Mouse (Mus musculus) hindbrain, embryonic 15.5 days (tissue): Measurements from ENCODE around the gene Rhbdl1. TPM values are rescaled to one million over a fixed set of nuclear protein-coding genes. Genes with fewer than 3 reads are reported as not detected.

ENCODE experiments used
- ATAC-seq: fragments of 200-750 bp; cut with Nextera tagmentation; 2 replicates; pipeline ENCODE4 v1.8.0; 2017; ENCODE audit warnings: low read depth, moderate number of reproducible peaks, moderate TSS enrichment; ENCODE audit not compliant: low FRiP score
- H3K27ac ChIP-seq: fragments of 300-500 bp; sonication (generic); replicated peaks from 2 replicates; pipeline ENCODE4 v1.5.1; 2015; ENCODE audit warnings: mild to moderate bottlenecking, inconsistent platforms
- H3K27me3 ChIP-seq: fragments of 300-500 bp; sonication (generic); 2 replicates; pipeline ENCODE4 v1.6.1; 2015; ENCODE audit warnings: control low read depth, inconsistent platforms
- H3K36me3 ChIP-seq: fragments of 300-500 bp; sonication (generic); 2 replicates; pipeline ENCODE4 v1.6.1; 2015; ENCODE audit warnings: control low read depth, inconsistent platforms
- H3K4me1 ChIP-seq: fragments of 300-500 bp; sonication (generic); replicated peaks from 2 replicates; pipeline ENCODE4 v1.6.1; 2015; ENCODE audit warnings: control low read depth, inconsistent platforms
- H3K4me2 ChIP-seq: fragments of 300-500 bp; sonication (generic); 2 replicates; pipeline ENCODE4 v1.6.1; 2015; ENCODE audit warnings: moderate library complexity, mild to moderate bottlenecking, inconsistent platforms
- H3K4me3 ChIP-seq: fragments of 300-500 bp; sonication (generic); 2 replicates; pipeline ENCODE4 v1.5.1; 2015; ENCODE audit warnings: mild to moderate bottlenecking, inconsistent platforms
- H3K9ac ChIP-seq: fragments of 300-500 bp; sonication (generic); 2 replicates; pipeline ENCODE4 v1.6.1; 2015; ENCODE audit warnings: inconsistent platforms
- H3K9me3 ChIP-seq: fragments of 300-500 bp; sonication (generic); 2 replicates; pipeline ENCODE4 v1.6.1; 2016; ENCODE audit warnings: control low read depth, inconsistent platforms
- WGBS: fragments of 180-500 bp; shearing (Covaris S2); methylation state at CpG from one replicate; pipeline ENCODE4 v1.1.7; 2015; 5-methylcytosine and 5-hydroxymethylcytosine counted together
- polyA plus RNA-seq: library from polyadenylated mRNA; unstranded; fragments of >200 nt; fragmentation: Nextera tagmentation; extraction: Ambion mirVana; gene quantifications from 2 replicates; pipeline ENCODE4 v1.2.1, GENCODE M21; 2015

Rhbdl1 gene
- polyA plus RNA-seq, 1 experiment from 2014 or later, result 56.8 TPM

DNA sequence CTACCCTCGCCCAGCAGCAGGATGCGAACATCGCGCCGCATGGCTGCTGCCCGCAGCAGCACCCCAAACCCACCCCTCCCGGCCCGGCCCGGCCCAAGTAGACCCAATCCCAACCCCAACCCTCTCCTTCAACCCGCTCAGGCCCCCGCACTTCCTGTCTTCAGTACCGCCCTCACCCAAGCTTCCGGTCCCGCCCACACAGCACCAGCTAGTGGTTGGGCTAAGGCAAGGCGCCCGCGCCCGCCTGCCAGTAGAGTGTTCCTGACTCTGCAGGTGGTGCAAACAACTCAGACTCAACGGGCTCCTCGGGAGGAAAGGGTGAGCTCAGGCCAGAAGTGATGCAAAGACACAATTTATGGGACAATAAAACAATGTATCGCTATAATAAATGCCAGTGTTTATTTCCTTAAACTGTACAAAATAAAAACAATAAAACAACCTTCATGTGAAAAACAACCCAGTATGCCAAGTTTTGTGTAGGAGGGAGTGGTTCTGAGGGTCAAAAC lies 7.4 kb upstream of the Rhbdl1 start, which contains the start of gene Rhot2:
Gene Rhot2, minus strand, starts transcription at position 456 of the 506 bp plus-strand sequence.
- Histone ChIP-seq H3K4me2 (peak within 1 kb of the TSS; percentile 93), H3K27ac (peak within 1 kb of the TSS; percentile 69), H3K4me1 (peaks cover 19% of the 10 kb centered on the region), H3K9ac (peak within 1 kb of the TSS; percentile 71), H3K27me3 (no peaks in the 10 kb centered on the region), H3K4me3 (peak within 1 kb of the TSS; percentile 95), H3K36me3 (peaks cover 40% of the 10 kb centered on the region), H3K9me3 (no peaks in the 10 kb centered on the region)
- ATAC-seq, result peak; percentile 88
- 1% methylated on average over 21 of the region's 21 CpGs for WGBS

DNA sequence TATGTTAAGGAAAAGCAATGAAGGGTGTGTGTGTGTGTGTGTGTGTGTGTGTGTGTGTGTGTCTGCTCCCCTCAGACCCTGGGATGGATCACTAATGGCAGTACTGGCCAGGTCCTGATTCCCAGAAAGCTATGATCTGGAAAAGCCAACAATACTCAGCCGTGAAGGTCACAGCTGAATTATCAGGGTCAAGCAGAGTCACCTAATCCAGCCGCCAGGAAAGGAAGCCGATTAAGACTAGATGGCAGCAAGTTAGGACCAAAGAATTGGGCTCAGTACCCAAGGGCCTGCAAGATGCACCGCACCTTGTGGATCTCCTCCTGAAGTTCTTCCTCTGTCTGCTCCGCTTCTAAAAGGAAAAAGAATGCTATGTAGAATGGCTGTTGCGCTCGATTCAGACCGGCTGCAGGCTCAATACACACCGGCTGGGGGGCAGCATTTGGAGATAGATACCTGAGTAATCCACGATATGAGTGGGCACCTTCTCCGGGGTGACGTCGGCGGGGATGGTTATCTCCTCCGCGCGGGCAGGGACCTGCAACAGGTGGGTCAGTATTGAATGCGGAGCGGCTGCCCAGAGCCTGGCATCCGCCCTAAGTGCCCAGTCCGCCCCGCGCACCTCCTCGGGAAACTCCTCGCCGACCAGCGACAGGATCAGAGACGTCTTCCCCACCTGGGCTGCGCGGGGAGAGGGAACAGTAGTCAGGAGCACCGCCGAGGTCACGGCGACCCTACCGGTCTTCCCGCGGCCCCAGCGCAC lies 6.7 kb upstream of the Rhbdl1 start:
- peak overlapping the region; percentile 71 for H3K9ac ChIP-seq
- WGBS, result 3% methylated on average over 37 of the region's 38 CpGs
- no peaks in the 10 kb centered on the region for H3K9me3 ChIP-seq
- H3K4me1 ChIP-seq, result peaks cover 19% of the 10 kb centered on the region
- peak overlapping the region; percentile 69 for H3K27ac ChIP-seq
- peak overlapping the region; percentile 93 for H3K4me2 ChIP-seq
- H3K36me3 ChIP-seq, result peaks cover 46% of the 10 kb centered on the region
- no peaks in the 10 kb centered on the region for H3K27me3 ChIP-seq
- peak; percentile 52 for ATAC-seq
- peak overlapping the region; percentile 95 for H3K4me3 ChIP-seq

DNA sequence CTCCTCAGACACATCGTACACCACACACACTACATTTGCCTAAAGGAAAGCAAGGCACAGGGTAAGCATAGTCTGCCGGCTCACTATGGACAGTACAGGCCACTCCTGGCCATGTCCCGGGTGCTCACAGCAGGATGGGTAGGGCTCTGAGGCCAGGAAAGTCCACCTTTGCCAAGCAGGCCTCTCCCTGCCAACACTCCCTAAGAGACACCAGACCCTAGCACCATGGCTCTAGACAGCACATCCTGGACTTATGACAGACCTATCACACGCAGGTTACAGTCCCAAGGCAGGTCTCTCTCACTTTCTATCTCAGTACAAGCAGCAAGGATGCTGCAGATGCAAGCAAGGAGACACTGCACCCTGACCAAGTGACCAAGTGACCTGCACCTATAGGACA lies 6.0 kb upstream of the Rhbdl1 start:
- no peak overlapping the region for H3K27ac ChIP-seq
- no peaks in the 10 kb centered on the region for H3K9me3 ChIP-seq
- 0 out of 2 replicates have a peak overlapping the region, but pooled peaks have one; percentile 71 for H3K9ac ChIP-seq
- peaks cover 21% of the 10 kb centered on the region for H3K4me1 ChIP-seq
- peak overlapping the region; percentile 95 for H3K4me3 ChIP-seq
- peaks cover 46% of the 10 kb centered on the region for H3K36me3 ChIP-seq
- WGBS, result 93% methylated on average over 4 of the region's 4 CpGs
- ATAC-seq, result no peak
- no peaks in the 10 kb centered on the region for H3K27me3 ChIP-seq
- peak overlapping the region; percentile 93 for H3K4me2 ChIP-seq

DNA sequence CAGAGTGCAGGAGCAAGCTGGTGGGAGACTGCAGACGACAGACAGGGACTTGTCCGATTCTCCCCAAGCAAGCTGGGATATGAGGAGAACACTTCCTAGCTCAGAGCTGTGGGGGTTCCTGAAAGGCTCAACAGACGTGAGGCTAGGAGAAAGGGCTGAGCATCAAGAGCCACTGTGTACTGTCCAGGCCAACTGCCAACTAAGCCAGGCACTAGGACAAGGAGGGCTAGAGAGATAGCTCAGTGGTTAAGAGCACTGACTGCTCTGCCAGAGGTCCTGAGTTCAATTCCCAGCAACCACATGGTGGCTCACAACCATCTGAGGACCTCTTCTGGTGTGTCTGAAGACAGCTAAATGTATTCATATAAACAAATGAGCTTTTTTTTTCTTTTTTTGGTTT lies 5.4 kb upstream of the Rhbdl1 start:
- Histone ChIP-seq H3K36me3 (peaks cover 46% of the 10 kb centered on the region), H3K27me3 (no peaks in the 10 kb centered on the region), H3K4me2 (no peak overlapping the region), H3K9ac (no peak overlapping the region), H3K27ac (no peak overlapping the region), H3K9me3 (no peaks in the 10 kb centered on the region), H3K4me1 (peaks cover 27% of the 10 kb centered on the region), H3K4me3 (no peak overlapping the region)
- WGBS, result 90% methylated on average over 3 of the region's 3 CpGs
- no peak for ATAC-seq

DNA sequence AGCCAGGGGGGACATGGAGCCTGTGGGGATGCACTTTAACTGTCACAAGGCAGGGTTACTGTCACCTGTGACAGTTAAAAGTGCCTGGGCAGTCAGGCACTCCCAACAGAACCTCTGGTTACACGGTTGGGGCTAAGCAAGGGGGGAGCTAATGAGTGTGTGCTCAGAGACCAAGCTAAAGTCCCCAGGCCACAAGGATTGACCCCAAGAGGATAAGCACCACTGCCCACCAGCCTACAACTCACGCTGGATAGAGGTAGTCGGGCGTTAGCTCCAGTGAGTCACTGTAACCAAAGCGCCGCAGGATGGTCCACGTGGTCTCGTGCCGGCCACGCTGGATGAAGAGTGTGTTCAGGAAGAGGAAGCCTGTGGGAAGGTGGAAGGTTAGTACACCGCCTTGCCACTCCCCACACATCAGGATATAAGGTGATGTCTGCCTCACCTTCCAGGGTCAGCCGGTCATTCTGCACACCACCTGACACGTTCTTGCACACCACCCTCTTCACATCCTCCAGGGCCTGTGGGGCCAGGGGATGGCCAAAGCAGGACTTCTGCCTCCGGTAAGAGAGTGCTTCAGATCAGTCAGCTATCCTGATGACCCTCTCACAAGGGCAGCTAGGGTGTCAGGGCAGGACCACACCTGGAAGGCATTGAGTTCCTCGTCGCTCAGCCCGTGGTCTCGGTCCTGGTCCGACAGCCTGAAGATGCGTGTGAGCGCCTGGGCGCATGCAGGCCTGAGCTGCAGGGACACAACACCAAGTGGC lies 4.2 kb upstream of the Rhbdl1 start, which contains the start of gene Gm20683:
Gene Gm20683, minus strand, starts transcription at position 647 of the 764 bp plus-strand sequence.
- H3K4me2 ChIP-seq, result no peak within 1 kb of the TSS
- ATAC-seq, result no peak
- H3K4me3 ChIP-seq, result no peak within 1 kb of the TSS
- WGBS, result 94% methylated on average over 22 of the region's 22 CpGs
- no peaks in the 10 kb centered on the region for H3K27me3 ChIP-seq
- H3K4me1 ChIP-seq, result peaks cover 39% of the 10 kb centered on the region
- H3K9ac ChIP-seq, result no peak within 1 kb of the TSS
- H3K36me3 ChIP-seq, result peaks cover 40% of the 10 kb centered on the region
- no peaks in the 10 kb centered on the region for H3K9me3 ChIP-seq
- H3K27ac ChIP-seq, result no peak within 1 kb of the TSS

DNA sequence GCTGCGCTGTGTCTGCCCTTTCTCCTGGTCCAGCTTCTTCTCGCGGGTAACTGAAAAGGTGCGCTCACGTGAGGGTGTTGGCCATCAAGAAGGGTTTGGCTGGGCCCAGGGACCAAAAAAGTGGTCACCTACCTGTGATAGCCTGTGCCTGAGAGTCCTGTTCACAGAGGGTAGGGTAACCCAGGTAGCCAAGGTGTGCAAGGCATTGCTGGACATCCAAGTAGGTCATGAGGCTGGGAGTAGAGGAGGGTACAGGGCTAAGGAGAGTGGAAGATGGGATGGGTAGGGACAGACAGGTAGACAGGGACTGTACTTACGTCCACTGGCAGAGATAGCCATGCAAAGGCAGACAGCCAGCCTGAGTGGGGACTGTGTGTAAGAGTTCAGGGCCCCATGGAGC lies 3.4 kb upstream of the Rhbdl1 start:
- Histone ChIP-seq H3K4me3 (no peak overlapping the region), H3K9me3 (no peaks in the 10 kb centered on the region), H3K9ac (no peak overlapping the region), H3K27ac (no peak overlapping the region), H3K27me3 (no peaks in the 10 kb centered on the region), H3K4me2 (no peak overlapping the region), H3K36me3 (peaks cover 40% of the 10 kb centered on the region), H3K4me1 (peaks cover 47% of the 10 kb centered on the region)
- 96% methylated on average over 6 of the region's 6 CpGs for WGBS
- no peak for ATAC-seq

DNA sequence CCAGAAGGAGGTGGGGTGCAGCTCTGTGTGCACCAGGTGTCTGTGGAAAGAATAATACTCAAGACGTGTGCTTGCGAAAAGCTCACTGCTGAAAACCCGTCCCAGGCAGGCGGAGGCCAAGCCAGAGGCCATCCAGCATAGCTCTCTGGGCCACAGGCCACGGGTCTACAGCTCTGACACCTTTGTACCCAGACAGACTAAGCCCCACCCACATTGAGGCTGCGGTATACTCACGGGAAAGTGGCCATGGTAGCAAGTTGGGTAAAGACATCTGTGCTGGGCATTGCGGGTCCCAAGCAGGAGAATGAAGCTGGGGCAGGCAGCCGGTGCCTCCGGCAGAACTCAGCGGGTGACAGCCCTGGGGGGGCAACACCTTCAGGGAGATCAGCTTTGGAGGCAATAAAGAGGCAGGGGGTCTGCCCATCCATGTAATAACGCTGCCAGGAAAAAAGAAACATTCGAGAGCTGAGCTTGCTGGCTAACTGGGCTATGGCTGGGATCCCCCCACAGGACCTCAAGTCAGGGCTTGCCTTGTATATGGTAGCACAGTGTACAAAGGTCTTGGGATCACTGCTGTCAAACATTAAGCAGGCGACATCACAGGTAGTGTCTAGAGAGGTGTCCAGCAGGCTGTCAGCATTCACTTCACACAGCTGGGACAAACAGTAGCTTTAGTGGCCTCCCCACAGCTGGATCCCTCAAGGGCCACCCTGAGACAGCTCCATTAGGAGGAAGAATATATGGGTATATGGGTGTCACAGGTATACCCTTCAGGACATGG lies 2.5 kb upstream of the Rhbdl1 start:
- Histone ChIP-seq H3K27me3 (no peaks in the 10 kb centered on the region), H3K4me3 (no peak overlapping the region), H3K9me3 (no peaks in the 10 kb centered on the region), H3K9ac (no peak overlapping the region), H3K4me1 (peaks cover 53% of the 10 kb centered on the region), H3K4me2 (no peak overlapping the region), H3K36me3 (peaks cover 40% of the 10 kb centered on the region), H3K27ac (no peak overlapping the region)
- ATAC-seq, result no peak
- 89% methylated on average over 14 of the region's 14 CpGs for WGBS

DNA sequence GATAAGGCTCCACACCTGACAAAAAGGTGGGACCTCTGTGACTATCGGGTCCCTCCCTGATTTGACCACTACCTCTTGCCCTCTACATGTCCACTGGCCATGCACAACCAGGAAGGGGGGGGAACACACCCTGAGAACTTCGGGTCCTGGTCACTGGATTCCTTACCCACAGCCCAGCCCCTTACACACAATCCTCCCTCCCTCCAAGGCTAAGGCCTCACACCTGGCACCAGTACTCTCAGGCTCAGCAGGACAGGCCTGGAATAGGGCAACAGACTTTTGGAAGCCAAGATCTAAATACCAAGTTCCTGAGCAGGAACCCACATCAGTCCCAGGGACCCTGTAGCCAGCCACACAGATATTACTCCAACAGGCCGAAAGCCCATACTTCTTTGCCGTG lies 1.8 kb upstream of the Rhbdl1 start:
- Histone ChIP-seq H3K27ac (no peak overlapping the region), H3K36me3 (peaks cover 40% of the 10 kb centered on the region)
- ATAC-seq, result no peak

DNA sequence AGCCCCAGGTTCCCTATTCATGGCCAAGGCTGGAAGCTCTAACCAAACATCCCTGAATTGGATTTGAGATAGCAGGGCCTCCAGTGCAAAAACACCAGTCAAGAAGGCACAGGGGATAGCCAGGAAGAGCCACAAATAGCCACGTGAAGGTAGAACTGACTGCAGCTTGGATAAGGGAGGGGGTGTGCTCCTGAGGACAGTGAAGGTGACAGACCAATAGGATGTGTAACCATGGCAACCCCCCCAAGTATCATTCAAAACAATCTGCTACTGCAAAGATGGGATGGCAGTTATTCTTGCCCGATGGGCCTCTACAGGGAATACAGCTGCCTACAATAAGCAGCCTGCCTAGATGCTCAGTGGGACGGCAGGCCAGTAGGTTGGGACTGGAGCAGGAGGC lies 438 bp upstream of the Rhbdl1 start:
- 17% methylated on average over 3 of the region's 3 CpGs for WGBS
- peaks cover 50% of the 10 kb centered on the region for H3K4me1 ChIP-seq
- no peaks in the 10 kb centered on the region for H3K9me3 ChIP-seq
- peak overlapping the region; percentile 75 for H3K9ac ChIP-seq
- H3K4me3 ChIP-seq, result peak overlapping the region; percentile 57; the same call in 1 of the 2 replicates
- H3K27me3 ChIP-seq, result no peaks in the 10 kb centered on the region
- no peak for ATAC-seq
- peaks cover 37% of the 10 kb centered on the region for H3K36me3 ChIP-seq
- peak overlapping the region; percentile 83 for H3K4me2 ChIP-seq
- peak overlapping the region; percentile 88 for H3K27ac ChIP-seq

More for the DNA sequence above, 1.8 kb upstream of the Rhbdl1 start:
- no peak overlapping the region for H3K9ac ChIP-seq
- H3K9me3 ChIP-seq, result no peaks in the 10 kb centered on the region
- H3K4me2 ChIP-seq, result no peak overlapping the region
- no peaks in the 10 kb centered on the region for H3K27me3 ChIP-seq
- H3K4me1 ChIP-seq, result peaks cover 57% of the 10 kb centered on the region
- no peak overlapping the region for H3K4me3 ChIP-seq
- WGBS, result 85% methylated on average over 4 of the region's 4 CpGs

DNA sequence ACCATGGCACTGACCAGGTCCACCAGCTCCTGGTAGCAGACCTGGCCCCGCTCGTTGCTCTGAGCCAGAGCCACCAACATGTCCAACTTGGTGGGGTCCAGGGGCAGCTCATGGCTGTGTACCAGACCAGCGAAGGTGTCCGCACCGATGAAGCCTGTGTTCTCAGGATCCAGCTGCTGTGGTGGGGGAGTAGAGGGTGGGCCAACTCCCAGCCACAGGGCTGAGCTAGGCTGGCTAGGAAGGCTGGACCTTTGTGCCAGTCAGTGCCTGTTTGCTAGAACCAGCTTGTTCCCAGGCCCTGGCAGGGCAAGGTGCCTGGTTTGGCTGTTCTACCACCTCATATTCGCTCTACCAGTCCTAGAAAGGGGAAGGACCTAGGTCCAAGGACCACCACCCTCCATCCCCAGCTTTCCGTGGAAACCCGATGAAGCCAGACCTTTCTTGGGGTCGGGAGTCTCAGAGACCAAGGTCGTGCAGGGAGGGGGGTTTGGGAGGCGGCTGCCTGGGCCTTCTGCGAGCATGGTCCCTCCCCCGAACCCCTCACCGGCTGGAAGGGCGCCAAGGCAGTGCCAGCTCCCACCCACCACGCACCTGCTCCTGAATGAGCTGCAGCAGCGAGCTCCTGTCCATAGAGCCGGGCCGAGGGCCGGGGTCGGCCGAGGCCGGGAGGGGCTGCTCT lies 559 bp downstream of the Rhbdl1 start:
- Histone ChIP-seq H3K4me3 (peak overlapping the region; percentile 57), H3K27ac (peak overlapping the region; percentile 88), H3K36me3 (peaks cover 27% of the 10 kb centered on the region), H3K27me3 (no peaks in the 10 kb centered on the region), H3K9ac (peak overlapping the region; percentile 75), H3K4me2 (peak overlapping the region; percentile 83), H3K9me3 (no peaks in the 10 kb centered on the region), H3K4me1 (peaks cover 57% of the 10 kb centered on the region)
- WGBS, result 19% methylated on average over 23 of the region's 23 CpGs
- ATAC-seq, result no peak

DNA sequence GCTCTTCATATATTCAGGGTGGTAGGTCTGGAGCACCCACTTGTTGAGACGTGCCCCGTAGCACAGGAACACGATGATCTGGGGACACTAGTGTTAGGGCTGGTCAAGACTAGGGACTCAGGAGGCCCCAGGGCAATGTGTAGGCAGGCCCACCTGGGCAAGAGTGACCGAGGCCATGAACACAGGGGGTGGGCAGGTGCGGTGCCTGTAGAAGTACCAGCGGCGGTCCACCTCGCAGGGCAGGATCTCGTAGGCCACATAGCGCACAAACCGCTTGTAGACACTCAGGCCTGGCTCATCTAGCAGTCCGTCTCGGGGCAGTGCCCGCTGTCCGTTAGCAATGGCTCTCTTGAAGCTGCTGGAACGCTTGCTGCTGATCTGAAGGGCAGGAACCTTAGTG lies 1.3 kb downstream of the Rhbdl1 start:
- peak overlapping the region; percentile 75; the same call in 1 of the 2 replicates for H3K9ac ChIP-seq
- ATAC-seq, result no peak
- H3K9me3 ChIP-seq, result no peaks in the 10 kb centered on the region
- no peaks in the 10 kb centered on the region for H3K27me3 ChIP-seq
- 94% methylated on average over 16 of the region's 16 CpGs for WGBS
- H3K27ac ChIP-seq, result no peak overlapping the region
- H3K4me3 ChIP-seq, result peak overlapping the region; percentile 57
- peaks cover 65% of the 10 kb centered on the region for H3K4me1 ChIP-seq
- peak overlapping the region; percentile 83 for H3K4me2 ChIP-seq
- H3K36me3 ChIP-seq, result peaks cover 27% of the 10 kb centered on the region
